Mouse (Mus musculus): ENCODE measurements around the gene Rassf8.

GRCm38 (mm10) chr6:145851956-145852355 lies 105.4 kb downstream of the Rassf8 start:
- no peak for TF ChIP-seq CTCF (IDR thresholded peaks at IDR 0.05; ENCODE audit: low read depth, low read length)
- TF ChIP-seq POLR2A (IDR thresholded peaks at IDR 0.05; ENCODE audit: borderline replicate concordance, low read depth, low read length): no peak
